Mouse (Mus musculus) ES-Bruce4 (cell line): ENCODE results near the gene Gfy. TPM values are rescaled to one million over a fixed set of nuclear protein-coding genes. Genes with fewer than 3 reads are reported as not detected.

Experiments
- H3K27ac ChIP-seq: 2 replicates; pipeline ENCODE4 v1.5.1; 2012; ENCODE audit warnings: low read length, inconsistent platforms; ENCODE audit not compliant: insufficient read depth
- H3K27me3 ChIP-seq: 2 replicates; pipeline ENCODE4 v1.6.1; 2012; ENCODE audit warnings: mild to moderate bottlenecking, low read length, inconsistent platforms; ENCODE audit not compliant: control insufficient read depth, poor library complexity, insufficient read depth, severe bottlenecking
- H3K36me3 ChIP-seq: 2 replicates; pipeline ENCODE4 v1.6.1; 2012; ENCODE audit warnings: inconsistent platforms, mild to moderate bottlenecking, low read length, moderate library complexity; ENCODE audit not compliant: control insufficient read depth, poor library complexity, insufficient read depth, severe bottlenecking
- H3K4me1 ChIP-seq: one replicate; pipeline ENCODE4 v1.8.1; 2011; ENCODE audit warnings: low read length; ENCODE audit not compliant: control insufficient read depth, insufficient read depth
- H3K4me3 ChIP-seq: 2 replicates; pipeline ENCODE4 v1.5.1; 2011; ENCODE audit warnings: low read depth, mild to moderate bottlenecking, low read length
- H3K9ac ChIP-seq: 2 replicates; pipeline ENCODE4 v1.6.1; 2012; ENCODE audit warnings: low read depth, mild to moderate bottlenecking, inconsistent platforms; ENCODE audit not compliant: poor library complexity, severe bottlenecking
- H3K9me3 ChIP-seq: replicated peaks from 2 replicates; pipeline ENCODE4 v1.6.1; 2012; ENCODE audit warnings: mild to moderate bottlenecking, low read length, inconsistent platforms; ENCODE audit not compliant: control insufficient read depth, poor library complexity, insufficient read depth, severe bottlenecking
- CTCF ChIP-seq: IDR thresholded peaks from one replicate; pipeline ENCODE4 v1.8.1; 2011; ENCODE audit warnings: low read depth, low read length
- EP300 ChIP-seq: IDR thresholded peaks from 2 replicates; pipeline ENCODE4 v1.6.1; 2011; ENCODE audit warnings: low read depth, low read length; ENCODE audit not compliant: insufficient read depth
- POLR2A ChIP-seq: IDR thresholded peaks from one replicate; pipeline ENCODE4 v1.8.1; 2011; ENCODE audit warnings: low read length; ENCODE audit not compliant: insufficient read depth
- polyA plus RNA-seq: library from polyadenylated mRNA; stranded (reverse); fragments of >200 nt; gene quantifications from 2 replicates; pipeline ENCODE4 v1.2.4, GENCODE M21; 2011; ENCODE audit warnings: low read depth; ENCODE audit not compliant: missing spikeins, insufficient read depth, insufficient read length

Gfy gene
- polyA plus RNA-seq, 1 experiment: 1.2 TPM

- Histone ChIP-seq H3K9ac (peak overlapping the region; percentile 58), H3K4me1 (no peaks in the 10 kb centered on the region), H3K36me3 (no peaks in the 10 kb centered on the region), H3K9me3 (no peaks in the 10 kb centered on the region), H3K27ac (no peak overlapping the region), H3K27me3 (no peaks in the 10 kb centered on the region; the same call in 1 of the 2 replicates), H3K4me3 (peak overlapping the region; percentile 57)
- TF ChIP-seq POLR2A (no peak), EP300 (no peak), CTCF (no peak)
Measured at GRCm38 (mm10) chr7:45182606-45183005, 3.2 kb upstream of the Gfy start.

GRCm38 (mm10) chr7:45182199-45182601 lies 2.8 kb upstream of the Gfy start:
- H3K27ac ChIP-seq: no peak overlapping the region
- peaks cover 2% of the 10 kb centered on the region for H3K27me3 ChIP-seq
- no peaks in the 10 kb centered on the region for H3K4me1 ChIP-seq
- TF ChIP-seq POLR2A: peak; percentile 81
- no peak for TF ChIP-seq CTCF
- peak overlapping the region; percentile 58 for H3K9ac ChIP-seq
- no peaks in the 10 kb centered on the region for H3K9me3 ChIP-seq
- H3K4me3 ChIP-seq: peak overlapping the region; percentile 71
- no peaks in the 10 kb centered on the region for H3K36me3 ChIP-seq

- H3K9me3 ChIP-seq: no peaks in the 10 kb centered on the region
- H3K36me3 ChIP-seq: no peaks in the 10 kb centered on the region
- H3K4me1 ChIP-seq: no peaks in the 10 kb centered on the region
- H3K4me3 ChIP-seq: peak overlapping the region; percentile 71
- TF ChIP-seq EP300: 0 out of 2 replicates have a peak, but pooled peaks have one; percentile 7
- TF ChIP-seq POLR2A: no peak
- TF ChIP-seq CTCF: peak; percentile 31
- H3K27ac ChIP-seq: no peak overlapping the region
- peaks cover 2% of the 10 kb centered on the region for H3K27me3 ChIP-seq
- H3K9ac ChIP-seq: peak overlapping the region; percentile 41
Measured at GRCm38 (mm10) chr7:45181540-45181939, 2.2 kb upstream of the Gfy start.

GRCm38 (mm10) chr7:45180896-45181477 lies 1.6 kb upstream of the Gfy start, which contains the start of gene Pth2:
Pth2 (plus strand) TSS chr7:45180995.
- Histone ChIP-seq H3K4me3 (peak within 1 kb of the TSS; percentile 71), H3K36me3 (no peaks in the 10 kb centered on the region), H3K9ac (peak within 1 kb of the TSS; percentile 41)

GRCm38 (mm10) chr7:45178550-45178949 lies 819 bp downstream of the Gfy start:
- no peaks in the 10 kb centered on the region for H3K9me3 ChIP-seq
- no peaks in the 10 kb centered on the region for H3K36me3 ChIP-seq
- no peak overlapping the region for H3K9ac ChIP-seq
- H3K4me1 ChIP-seq: peaks cover 2% of the 10 kb centered on the region
- no peak for TF ChIP-seq EP300
- no peak for TF ChIP-seq POLR2A
- no peak for TF ChIP-seq CTCF
- no peak overlapping the region for H3K4me3 ChIP-seq
- H3K27ac ChIP-seq: no peak overlapping the region
- peaks cover 6% of the 10 kb centered on the region for H3K27me3 ChIP-seq

More at GRCm38 (mm10) chr7:45180896-45181477, 1.6 kb upstream of the Gfy start, which contains the start of gene Pth2:
- no peaks in the 10 kb centered on the region for H3K9me3 ChIP-seq
- no peaks in the 10 kb centered on the region for H3K4me1 ChIP-seq
- no peak within 1 kb of the TSS for H3K27ac ChIP-seq
- H3K27me3 ChIP-seq: peaks cover 6% of the 10 kb centered on the region
- TF ChIP-seq EP300 (no peak), CTCF (no peak), POLR2A (no peak)

- TF ChIP-seq CTCF (no peak), EP300 (no peak)
- H3K4me1 ChIP-seq: peaks cover 2% of the 10 kb centered on the region
- peak overlapping the region; percentile 62 for H3K9ac ChIP-seq
- peak overlapping the region; percentile 55 for H3K4me3 ChIP-seq
- no peaks in the 10 kb centered on the region for H3K9me3 ChIP-seq
- peaks cover 6% of the 10 kb centered on the region for H3K27me3 ChIP-seq
- no peak overlapping the region for H3K27ac ChIP-seq
- no peaks in the 10 kb centered on the region for H3K36me3 ChIP-seq
Measured at GRCm38 (mm10) chr7:45176356-45176755, 3.0 kb downstream of the Gfy start.
